Mouse (Mus musculus): Measurements from ENCODE around the gene Cerk.

- TF ChIP-seq POLR2A (IDR thresholded peaks at IDR 0.05; ENCODE audit: extremely low read depth, insufficient read depth, low read length): no peak
- no peak for TF ChIP-seq CTCF (IDR thresholded peaks at IDR 0.05; ENCODE audit: extremely low read depth, insufficient read depth, low read length)
These were observed 39.0 kb downstream of the Cerk start for GRCm38 (mm10) chr15:86146922-86147321.

Data from cortical plate, adult 2 months (tissue).